Mouse (Mus musculus) R1 (cell line): ENCODE measurements around the gene Socs2.

Experiments
- DNase-seq: peaks from one replicate; pipeline ENCODE4 v3.0.0-alpha.2; 2018; ENCODE audit warnings: low read depth, low spot score

Gene Socs2

GRCm38 (mm10) chr10:95354047-95354446 lies 62.9 kb downstream of the Socs2 start:
- peak; percentile 92 for DNase-seq

- no peak for DNase-seq
Observed at GRCm38 (mm10) chr10:95348457-95348856, 68.5 kb downstream of the Socs2 start.

GRCm38 (mm10) chr10:95347776-95348175 lies 69.2 kb downstream of the Socs2 start:
- no peak for DNase-seq

GRCm38 (mm10) chr10:95342833-95343590 lies 74.0 kb downstream of the Socs2 start:
- no peak for DNase-seq

DNA sequence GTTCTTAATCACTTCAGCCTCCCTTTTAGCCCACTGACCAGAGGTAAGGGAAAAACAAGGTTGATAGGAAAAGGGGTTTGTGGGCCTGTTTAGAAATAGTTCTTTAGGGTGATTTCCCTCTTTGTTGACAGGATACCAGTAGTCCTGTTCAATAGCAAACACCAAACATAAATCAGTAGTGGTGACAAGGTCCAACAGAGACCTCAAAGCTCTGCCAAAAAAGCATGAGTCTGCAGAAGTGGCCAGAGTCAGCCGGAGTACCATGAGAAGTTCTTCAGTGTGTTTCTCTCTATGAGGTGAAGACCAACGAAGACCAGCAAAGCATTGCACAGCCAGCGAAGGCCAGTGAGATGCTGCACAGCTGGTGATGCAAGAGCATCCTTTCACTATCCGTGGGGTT lies 76.3 kb downstream of the Socs2 start:
- no peak for DNase-seq

DNA sequence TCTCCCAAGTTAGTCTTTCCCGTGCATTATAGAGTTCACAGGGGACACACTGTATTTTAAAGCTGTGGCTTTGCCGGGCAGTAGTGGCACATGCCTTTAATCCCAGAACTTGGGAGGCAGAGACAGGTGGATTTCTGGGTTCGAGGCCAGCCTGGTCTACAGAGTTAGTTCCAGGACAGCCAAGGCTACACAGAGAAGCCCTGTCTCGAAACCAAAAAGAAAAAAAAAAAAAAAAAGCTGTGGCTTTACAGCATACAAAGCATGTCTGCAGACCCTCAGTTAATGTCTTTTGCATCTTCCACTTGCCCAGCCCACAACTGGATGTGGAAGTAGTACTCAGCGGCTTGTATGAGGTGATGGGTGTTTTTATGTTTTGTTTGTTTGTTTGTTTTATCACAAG lies 79.4 kb downstream of the Socs2 start:
- DNase-seq = no peak

DNA sequence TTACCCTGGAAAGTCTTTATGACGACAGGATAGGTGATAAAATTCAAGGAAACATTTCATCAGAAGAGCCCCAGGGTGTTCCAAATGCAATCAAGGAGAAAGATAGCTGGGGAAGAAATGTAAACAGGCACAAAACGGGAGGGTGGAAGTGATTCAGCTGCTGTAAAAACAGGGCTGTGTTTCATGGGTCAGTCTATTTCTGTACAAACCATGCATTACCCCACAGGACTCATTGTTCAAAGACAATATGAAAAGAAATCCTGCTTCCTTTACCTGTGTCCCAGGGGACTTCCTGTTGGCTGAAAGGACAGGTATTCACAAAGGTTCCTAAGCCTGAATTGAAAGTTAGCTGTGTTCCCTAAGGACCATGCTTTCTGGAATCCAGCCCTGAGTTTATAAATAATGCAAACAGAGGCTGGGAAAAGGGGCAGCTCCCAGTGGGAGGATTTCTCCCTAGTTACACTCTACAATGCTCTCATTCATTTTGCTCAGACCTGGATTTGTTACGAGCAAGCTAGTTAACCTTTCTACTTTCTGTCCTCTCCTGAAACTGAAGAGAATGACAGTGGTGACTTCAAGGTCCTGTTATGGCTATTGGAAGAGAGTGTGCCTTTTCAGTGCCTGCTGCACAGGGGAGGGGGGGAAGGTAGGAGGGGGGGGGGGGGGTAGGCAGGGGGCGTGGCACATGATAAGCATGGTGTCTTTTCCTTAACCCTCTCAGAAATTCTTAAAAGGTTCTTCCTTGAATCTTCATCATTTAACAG lies 80.0 kb downstream of the Socs2 start:
- no peak for DNase-seq
